Mouse (Mus musculus): Measurements from ENCODE around the gene Orai1. TPM values are rescaled to one million over a fixed set of nuclear protein-coding genes. Genes with fewer than 3 reads are reported as not detected.

The Orai1 gene
- total RNA-seq, 2 experiments from 2014 or later: 39.5 to 47.6 TPM

DNA sequence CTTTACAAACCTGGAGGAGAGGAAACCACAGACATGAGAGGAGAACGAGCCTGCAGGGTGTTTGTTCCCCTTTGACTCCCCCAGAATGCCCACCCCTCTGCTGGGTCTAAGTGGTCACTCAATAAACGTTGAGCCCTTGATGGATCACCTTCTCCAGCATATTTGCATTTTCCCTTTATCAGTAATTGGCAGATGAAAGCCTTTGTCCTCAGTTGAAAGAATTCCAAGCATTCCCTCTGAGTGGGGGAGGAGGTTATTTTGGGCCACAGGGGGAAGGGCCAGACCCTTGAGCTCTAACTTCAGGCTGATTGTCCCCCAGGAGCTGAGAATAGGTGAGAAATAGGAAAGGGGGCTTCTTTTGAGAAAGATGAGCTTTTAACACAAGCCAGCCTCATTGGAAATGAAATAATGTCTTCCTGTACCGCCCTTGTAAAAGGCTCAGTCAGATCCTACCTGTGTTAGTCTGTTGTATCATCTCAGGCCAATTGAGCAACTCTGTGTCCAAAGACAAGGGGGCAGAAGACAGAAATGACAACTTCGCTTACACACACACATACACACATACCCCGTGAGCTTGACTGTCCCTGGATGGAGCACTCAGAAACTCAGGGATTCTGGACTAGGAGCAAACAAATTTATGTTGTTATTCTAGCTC lies 23.4 kb upstream of the Orai1 start:
- intact Hi-C loops (cut with DNase I; ENCODE audit: low total_unique reads): no loop called here
- no peak for DNase-seq

DNA sequence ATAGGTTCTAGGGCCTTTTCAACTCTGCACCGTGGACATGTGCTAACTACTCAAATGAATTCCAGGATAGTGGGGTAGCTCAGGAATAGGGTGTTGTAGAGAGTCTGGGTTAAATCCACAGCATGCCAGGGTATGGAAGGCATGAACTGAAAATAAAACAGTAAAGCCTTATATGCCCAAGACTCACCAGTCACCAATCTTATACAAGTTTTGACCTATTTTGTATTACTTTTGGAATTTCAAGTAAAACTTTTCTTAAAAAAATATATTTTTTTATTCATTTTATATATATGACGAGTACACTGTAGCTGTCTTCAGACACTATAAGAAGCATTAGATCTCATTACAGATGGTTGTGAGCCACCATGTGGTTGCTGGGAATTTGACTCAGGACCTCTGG lies 21.1 kb upstream of the Orai1 start:
- no peak for DNase-seq
- intact Hi-C loops (cut with DNase I; ENCODE audit: low total_unique reads): no loop called here

DNA sequence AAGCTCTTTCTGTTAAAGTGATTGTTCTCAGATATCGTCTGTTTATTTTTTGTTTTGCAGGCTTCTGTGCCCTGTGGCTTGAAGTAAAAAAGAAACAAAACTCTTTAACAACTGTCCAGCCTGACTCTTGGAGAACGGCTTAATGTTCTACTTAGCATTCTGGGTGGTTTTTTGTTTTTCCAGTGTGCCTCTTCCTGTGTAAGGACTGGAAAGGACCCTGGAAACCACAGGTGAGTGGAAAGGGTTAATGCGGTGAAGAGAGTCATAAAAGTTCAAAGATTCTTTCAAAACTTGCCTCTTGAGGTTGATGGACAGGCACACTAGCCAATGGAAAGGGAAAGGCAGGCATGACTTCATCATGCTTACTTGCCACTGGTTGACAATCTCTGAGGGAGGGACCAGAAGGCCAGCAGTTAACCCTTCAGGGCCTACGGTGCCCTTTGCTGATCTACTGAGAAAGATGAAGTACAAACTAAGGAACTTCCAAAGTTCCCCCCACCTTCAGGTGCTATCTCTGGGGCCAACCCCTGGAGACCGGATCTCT lies 20.5 kb upstream of the Orai1 start:
- DNase-seq: peak; percentile 91
- intact Hi-C loops (cut with DNase I; ENCODE audit: low total_unique reads): no loop called here

DNA sequence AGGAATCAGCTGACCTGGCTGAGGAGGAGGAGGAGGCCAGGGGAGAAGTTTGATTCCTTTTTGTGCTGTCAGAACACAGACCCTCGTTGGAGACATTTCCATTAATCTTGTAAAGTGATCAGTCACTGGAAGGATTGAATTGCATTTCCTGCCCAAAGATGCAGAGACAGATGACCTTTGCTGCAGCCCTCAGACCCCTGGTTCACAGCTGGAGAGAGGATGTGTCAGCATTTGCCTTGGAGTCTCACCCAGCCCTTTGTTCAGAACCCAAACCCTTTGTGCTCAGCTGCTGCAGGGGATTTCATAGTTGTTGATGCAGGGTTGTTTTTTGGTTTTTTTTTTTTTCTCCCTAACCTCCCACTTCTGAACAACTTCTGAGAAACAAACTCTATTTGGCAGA lies 20.0 kb upstream of the Orai1 start:
- DNase-seq: no peak
- intact Hi-C loops (cut with DNase I; ENCODE audit: low total_unique reads): no loop called here

DNA sequence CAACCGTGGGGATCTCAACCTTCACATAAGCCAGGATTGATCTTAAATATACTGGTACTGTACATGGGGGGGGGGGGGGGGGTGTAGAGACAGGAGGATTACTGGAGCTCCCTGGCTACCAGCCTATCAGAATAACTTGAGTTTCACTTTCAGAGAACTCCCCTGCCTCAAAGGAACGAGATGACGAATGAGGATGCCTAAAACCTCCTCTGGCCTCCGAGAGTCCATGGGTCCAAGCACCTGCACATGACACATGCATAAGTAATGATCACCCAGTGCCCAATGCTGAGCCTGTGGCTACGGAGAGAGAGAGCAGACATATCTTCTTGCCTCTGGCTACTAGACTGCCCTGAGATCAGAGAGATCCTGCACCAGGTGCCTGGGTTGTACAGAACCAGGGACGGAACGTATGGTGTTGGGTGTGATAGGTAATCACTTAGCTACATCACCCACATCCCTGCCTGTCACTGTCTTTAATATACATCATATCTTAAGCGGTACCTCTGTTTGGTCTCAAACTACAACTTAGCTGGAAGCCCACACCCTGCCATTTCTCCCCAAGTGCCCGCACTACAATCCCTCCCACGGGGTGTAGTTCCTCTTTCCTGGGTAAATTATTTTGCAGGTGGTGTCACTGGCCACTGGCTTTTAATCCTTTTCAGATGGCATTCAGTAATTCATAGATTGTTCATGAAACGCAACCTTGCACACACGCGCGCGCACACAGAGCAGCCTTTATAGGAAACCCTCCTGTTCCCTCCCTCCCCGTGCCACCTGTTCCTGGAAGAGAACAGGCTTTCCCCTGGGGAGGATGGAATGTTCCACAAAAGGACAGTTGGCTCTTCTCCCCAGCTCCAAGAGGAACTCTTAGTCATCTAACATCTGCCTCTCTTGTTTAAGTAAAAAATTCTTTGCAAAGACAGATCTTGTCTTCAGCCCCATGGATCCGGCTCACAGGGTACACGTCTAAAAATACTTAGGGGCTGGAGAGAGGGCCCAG lies 17.4 kb upstream of the Orai1 start:
- peak; percentile 26 for DNase-seq
- intact Hi-C loops (cut with DNase I; ENCODE audit: low total_unique reads): no loop called here

DNA sequence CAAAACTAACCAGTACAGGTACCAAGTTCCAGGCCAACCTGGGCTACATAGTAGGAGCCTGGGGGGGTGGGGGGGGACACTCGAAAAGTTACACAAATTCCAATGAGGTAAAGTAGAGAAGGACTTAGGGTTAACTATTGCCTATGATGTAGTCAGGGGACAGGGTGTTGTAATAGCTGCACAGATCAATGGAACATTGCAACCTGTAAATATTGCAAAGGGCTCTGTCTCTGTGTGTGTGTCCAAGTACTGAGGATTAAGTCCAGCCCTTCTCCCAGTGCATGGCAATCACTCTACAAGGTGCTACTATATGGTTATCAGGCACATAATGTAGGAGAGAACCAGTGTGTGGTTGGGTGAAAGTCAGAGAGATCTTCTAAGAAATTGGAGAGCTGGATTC lies 14.0 kb upstream of the Orai1 start:
- no peak for DNase-seq
- intact Hi-C loops (cut with DNase I; ENCODE audit: low total_unique reads): no loop called here

DNA sequence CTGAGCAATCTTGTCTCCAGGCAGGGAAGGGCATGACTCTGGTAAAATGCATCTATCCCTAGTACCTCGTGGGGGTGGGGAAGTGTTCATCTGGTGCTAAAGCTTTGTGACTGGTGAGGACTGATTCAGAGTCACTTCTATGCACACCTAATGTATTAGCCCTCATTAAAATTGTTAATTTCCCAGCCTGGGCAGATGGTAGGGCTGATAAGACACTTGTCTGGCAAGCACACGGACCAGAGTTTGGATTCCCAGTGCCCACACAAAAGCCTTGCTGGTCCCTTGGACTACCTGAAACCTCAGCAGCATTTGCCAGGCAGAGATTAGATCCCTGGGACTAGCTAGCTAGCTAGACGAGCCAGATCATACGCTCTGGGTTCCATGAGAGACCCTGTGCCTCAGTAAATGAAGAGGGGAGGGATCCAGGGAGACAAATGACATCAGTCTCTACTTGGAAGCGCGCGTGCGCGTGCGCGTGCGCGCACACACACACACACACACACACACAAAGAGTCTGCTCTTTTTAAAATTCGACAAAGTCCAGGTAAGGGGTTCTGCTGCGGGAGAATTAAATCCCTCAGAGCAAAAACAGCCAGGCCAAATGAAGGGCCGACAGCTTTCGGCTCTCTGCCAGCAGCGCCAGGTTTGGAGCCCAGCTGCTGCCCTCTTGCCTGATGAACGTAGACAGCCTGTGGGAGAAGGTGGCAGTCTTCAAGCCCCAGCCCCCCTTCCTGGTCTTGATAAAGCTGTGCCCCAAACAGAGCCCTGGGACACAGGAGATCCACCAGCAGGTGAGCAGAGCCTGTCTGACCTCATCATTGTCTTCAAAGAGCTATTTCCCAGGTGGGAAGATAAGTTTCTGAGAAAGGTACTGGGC lies 8.9 kb upstream of the Orai1 start:
- DNase-seq: peak; percentile 26
- intact Hi-C loops (cut with DNase I; ENCODE audit: low total_unique reads): loop anchor here (5.0 kb wide), 1 partner anchor 34 kb away; no protein-coding TSS in a partner anchor

DNA sequence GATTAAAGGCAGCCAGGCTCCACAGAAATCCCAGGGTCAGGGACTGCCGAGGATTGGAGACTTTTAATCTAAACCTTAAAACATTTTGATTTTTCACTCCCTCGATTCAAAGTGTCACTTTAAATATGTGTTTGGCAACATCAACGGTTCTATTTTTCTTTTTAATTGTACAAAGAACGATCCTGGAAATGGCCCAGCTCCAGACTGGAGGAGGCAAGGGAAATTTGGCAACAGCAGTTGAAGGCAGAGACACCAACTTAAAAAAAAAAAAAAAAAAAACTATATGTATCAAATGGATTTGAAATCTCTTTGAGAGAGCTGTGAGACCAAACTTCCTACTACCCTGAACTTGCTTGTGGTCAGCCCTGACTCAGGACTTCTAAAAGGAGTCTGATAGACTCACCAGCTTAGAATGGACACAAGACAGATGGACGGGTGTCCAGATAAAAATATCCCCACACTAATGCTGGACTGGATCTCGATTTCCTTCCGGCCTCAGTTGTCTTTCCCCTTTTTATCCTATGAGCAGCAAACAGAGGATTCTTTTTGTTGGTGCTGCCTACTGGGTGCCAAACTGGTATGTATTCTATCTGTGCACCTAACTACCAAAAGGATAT lies 5.9 kb upstream of the Orai1 start:
- DNase-seq: no peak
- intact Hi-C loops (cut with DNase I; ENCODE audit: low total_unique reads): loop anchor here (5.0 kb wide), 1 partner anchor 37 kb away; no protein-coding TSS in a partner anchor

DNA sequence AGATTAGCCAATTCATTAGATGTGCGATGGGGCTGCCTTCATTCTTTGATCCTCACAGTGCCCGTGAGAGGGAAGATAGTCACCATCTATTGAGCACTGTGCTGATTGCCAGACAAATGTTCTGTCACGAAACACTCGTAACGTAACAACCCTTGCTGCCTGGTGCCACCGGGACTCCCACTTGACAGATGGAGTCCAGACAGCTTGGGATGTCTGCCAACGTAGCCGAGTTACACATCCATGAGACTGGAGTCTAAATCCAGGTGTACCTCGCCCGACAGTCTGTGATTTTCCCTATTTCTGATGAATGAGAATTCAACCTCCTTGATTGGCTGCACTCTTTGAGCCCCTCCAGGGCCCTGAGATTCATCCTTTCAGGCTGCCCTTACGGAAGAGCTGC lies 5.0 kb upstream of the Orai1 start:
- DNase-seq: peak; percentile 17
- intact Hi-C loops (cut with DNase I; ENCODE audit: low total_unique reads): loop anchor here (5.0 kb wide), 1 partner anchor 38 kb away; no protein-coding TSS in a partner anchor

DNA sequence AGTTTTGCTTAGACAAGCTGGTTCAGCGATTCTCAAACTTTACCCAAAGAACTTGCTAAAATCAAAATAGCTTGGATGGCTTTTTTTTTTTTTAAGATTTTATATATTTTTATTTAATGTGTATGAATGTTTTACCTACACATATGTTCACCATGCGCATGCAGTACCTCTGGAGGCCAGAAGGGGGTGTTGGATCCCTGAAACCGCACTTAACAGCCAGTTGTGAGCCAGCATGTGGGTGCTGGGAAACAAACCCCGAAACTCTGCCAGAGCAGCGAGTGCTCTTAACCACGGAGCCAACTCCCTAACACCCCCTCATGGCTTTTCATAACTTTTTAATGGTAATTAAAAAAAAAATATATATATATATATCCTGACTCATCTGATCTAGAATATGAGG lies 4.1 kb upstream of the Orai1 start:
- intact Hi-C loops (cut with DNase I; ENCODE audit: low total_unique reads): no loop called here
- no peak for DNase-seq

DNA sequence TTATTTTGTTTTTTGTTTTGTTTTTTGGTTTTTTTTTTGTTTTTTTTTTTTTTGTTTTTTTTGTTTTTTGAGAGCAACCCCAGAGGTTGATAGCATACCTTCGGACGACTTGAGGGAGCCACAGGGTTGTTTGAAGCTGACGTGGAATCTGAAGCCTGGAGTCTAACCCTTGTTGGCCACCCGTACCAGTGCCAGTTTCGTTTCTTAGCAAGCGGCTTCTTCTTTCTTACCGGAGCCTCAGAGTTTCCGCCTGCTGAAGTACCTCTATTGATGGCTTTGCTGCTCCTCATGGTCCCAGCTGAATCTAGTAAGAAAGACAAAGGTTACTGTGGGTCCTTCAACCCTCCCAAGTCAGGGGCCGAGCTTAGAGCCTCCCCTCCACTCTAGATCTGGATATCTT lies 3.2 kb upstream of the Orai1 start:
- intact Hi-C loops (cut with DNase I; ENCODE audit: low total_unique reads): no loop called here
- no peak for DNase-seq

DNA sequence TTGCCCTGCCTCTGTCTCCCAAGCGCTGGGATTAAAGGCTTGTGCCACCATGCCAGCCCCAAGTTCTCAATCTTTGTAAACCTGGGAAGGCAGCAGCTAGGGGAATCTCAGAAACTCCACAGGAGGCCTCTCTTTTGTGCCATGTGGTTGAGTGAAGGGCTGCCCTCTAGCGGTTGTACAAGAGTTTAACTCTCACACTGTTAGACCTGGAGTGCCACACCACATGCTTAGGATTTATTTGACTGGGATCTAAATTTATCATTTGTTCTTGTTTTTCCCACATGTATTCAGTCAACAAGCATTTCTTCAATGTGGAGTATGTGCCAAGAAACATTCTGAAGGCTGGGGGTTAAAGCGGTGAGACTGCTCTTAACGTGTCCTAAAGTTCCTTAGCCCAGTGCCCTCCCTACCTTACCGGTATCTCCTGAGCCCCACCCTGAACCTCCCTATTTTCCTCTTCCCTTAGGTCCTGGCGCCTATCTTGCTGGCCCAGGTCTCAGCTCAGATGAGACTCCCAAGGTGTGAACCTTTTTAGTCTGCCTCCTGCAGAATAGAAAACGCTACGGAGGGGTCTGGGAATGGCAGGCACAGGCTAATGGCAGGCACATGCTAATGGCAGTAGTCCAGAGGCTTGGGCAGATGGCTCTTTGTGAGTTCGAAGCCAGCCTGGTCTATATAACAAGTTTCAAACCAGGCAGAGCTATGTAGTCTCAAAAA lies 1.1 kb upstream of the Orai1 start:
- intact Hi-C loops (cut with DNase I; ENCODE audit: low total_unique reads): no loop called here
- DNase-seq: peak; percentile 66

DNA sequence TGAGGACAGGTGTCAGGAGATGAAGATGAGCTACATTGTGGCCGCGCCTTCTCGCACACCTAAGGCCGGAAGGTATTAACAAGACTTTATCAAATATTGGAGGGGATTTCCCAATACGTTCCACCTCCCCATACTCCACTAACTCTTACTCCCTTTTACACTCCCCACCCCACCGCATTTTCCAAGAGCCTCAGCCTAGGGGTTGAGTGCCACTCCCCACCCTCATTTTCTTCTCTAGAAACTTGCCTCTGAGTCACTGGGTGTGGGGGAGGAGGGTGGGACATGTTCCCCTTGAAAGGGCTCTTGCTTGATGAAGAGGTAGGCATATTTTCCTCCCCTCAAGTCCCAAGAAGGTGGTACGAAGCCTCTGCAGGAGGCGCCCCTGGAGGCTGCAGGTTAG lies 1.0 kb downstream of the Orai1 start:
- DNase-seq: no peak
- intact Hi-C loops (cut with DNase I; ENCODE audit: low total_unique reads): no loop called here

DNA sequence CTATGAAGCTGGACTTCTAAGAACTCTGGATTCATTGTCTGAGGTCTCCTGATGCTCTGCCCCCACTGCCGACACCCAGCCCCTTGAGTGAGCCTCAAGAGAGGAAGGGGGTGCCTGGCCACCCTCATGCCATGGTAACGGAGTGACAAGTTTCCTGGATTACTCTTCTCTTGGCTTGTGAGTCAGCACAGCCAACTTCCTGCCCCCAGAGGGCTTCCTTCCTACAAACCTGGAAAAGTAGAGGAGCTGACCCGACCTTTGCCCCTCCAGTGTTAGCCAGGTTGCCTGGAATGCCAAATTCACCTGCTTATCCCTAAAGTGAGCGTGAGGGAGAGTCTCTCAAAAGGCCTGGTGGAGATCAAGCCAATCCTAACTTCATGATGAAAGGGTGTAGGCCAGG lies 2.6 kb downstream of the Orai1 start:
- intact Hi-C loops (cut with DNase I; ENCODE audit: low total_unique reads): no loop called here
- DNase-seq: no peak

DNA sequence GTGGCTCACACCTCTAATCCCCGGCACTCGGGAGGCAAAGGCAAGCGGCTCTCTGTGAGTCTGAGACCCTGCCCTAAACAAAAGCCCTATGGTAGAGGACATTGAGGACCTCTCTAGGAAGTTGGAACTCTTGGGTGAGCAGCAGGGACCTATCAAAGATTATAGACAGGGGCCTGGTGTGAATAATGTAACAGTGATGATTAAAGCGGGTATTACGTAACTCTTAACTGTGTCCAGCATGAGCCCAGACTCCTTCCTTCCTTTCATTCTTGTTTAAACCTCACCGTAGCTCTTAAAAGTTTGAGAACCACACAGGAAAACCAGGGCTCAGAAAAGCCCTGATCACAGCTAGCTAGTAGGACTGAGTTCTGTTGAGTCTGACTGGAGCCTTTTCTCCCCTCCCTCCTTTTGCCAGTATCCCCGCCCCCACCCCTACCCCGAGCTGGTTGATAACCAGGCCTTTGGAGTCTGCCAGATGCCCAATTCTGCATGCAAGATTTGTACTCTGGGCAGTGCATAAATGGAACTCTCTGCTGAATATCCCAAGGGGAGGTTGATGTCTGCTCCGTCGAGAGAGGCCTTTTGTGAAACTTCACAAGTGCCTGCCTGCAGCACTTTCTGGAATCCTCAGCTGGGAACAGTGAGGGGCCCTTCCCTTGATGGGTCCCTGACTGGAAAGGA lies 4.6 kb downstream of the Orai1 start:
- intact Hi-C loops (cut with DNase I; ENCODE audit: low total_unique reads): no loop called here
- no peak for DNase-seq

DNA sequence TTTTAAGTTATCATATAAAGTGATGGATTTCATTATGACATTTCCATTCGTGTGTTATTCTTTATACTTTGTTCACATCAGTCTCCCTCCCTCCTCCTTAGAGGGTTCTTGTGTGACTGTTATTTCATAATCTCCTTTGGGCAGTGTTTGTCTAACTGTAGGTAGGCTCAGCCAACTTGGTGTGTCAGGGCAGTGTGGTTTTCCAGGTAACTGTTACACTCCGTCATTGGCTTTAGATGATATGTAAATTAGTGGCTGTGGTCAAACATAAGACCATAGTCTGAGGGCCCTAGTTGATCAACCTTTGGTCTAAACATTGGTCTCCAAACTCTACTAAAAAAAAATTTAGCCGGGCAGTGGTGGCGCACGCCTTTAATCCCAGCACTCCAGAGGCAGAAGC lies 5.6 kb downstream of the Orai1 start:
- intact Hi-C loops (cut with DNase I; ENCODE audit: low total_unique reads): no loop called here
- DNase-seq: no peak

DNA sequence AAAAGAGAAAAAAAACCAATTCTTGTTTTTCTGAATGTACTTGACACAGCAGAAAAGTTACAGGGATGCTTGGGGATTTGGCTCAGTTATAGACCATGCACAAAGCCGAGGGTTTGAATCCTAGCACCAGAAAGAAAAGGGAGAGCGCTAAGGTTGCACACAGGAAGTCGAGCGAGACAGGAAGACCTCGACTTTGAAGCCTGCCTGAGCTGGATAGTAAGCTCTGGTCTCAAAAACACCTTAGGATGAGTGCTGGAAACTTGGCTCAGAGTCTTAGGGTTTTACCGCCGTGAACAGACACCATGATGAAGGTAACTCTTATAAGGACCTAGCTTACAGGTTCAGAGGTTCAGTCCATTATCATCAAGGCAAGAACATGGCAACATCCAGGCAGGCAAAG lies 6.6 kb downstream of the Orai1 start:
- DNase-seq: no peak
- intact Hi-C loops (cut with DNase I; ENCODE audit: low total_unique reads): no loop called here

DNA sequence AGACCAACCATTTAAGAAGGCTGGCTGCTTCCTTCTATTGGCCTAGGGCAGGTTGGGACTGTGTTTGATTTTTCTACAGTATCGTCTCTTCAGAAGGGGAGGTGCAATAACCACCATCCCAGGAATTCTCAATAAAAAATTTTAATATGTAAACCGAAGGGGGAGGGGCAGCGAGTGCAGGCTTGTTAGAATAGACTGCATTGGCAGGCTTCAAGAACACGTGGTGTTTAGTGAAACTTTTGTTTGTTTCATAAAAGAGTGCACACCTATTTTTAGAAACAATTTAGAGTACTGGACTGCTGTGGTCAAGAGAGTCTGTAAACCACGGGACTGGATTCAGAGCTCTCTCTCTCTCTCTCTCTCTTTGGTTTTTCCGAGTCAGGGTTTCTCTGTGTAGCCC lies 8.2 kb downstream of the Orai1 start:
- DNase-seq: no peak

More for the DNA sequence above, 8.2 kb downstream of the Orai1 start:
- intact Hi-C loops (cut with DNase I; ENCODE audit: low total_unique reads): no loop called here

Measured in gastrocnemius, postnatal 14 days (tissue).